Mouse (Mus musculus) MEL (cell line): ENCODE measurements around the gene Tlcd2. TPM values are rescaled to one million over a fixed set of nuclear protein-coding genes. Genes with fewer than 3 reads are reported as not detected.

Experiments
- DNase-seq: peaks from one replicate; pipeline ENCODE4 v3.0.0; 2011; ENCODE audit warnings: low read depth, low spot score
- H3K27ac ChIP-seq: 2 replicates; pipeline ENCODE4 v1.5.1; 2012; ENCODE audit warnings: low read depth, mild to moderate bottlenecking, control low read depth, low read length, moderate library complexity; ENCODE audit not compliant: control insufficient read depth
- H3K27me3 ChIP-seq, 2 experiments: fragments of 150-350 bp in 1 of 2; sonication (generic) in 1 of 2; 2 replicates each; pipeline ENCODE4 v1.6.1; 2012; ENCODE audit warnings: low read length in 2 of 2, mild to moderate bottlenecking in 2 of 2, improper control_type of control experiment in 1 of 2, moderate library complexity in 1 of 2; ENCODE audit not compliant: insufficient read depth in 2 of 2, control insufficient read depth in 1 of 2
- H3K36me3 ChIP-seq, 2 experiments: 2 replicates each; pipeline ENCODE4 v1.6.1; 2012 to 2014; ENCODE audit warnings: low read length in 2 of 2, improper control_type of control experiment in 1 of 2, inconsistent platforms in 1 of 2, mild to moderate bottlenecking in 1 of 2; ENCODE audit not compliant: insufficient read depth in 2 of 2, control insufficient read depth in 1 of 2
- H3K4me1 ChIP-seq, 2 experiments: fragments of 150-350 bp in 1 of 2; sonication (generic) in 1 of 2; 2 replicates each; pipeline ENCODE4 v1.6.1; 2012; ENCODE audit warnings: low read length in 2 of 2, improper control_type of control experiment in 1 of 2, mild to moderate bottlenecking in 1 of 2; ENCODE audit not compliant: insufficient read depth in 2 of 2, control insufficient read depth in 1 of 2
- H3K4me3 ChIP-seq, 2 experiments: fragments of 150-350 bp in 1 of 2; sonication (generic) in 1 of 2; 2 replicates each; pipeline ENCODE4 v1.5.1; 2012; ENCODE audit warnings: low read depth in 2 of 2, low read length in 2 of 2, mild to moderate bottlenecking in 2 of 2, moderate library complexity in 2 of 2, control low read depth in 1 of 2, improper control_type of control experiment in 1 of 2; ENCODE audit not compliant: control insufficient read depth in 1 of 2, insufficient read depth in 1 of 2
- H3K79me2 ChIP-seq: 2 replicates; pipeline ENCODE4 v1.6.1; 2012; ENCODE audit warnings: mild to moderate bottlenecking, low read length, moderate library complexity; ENCODE audit not compliant: control insufficient read depth, poor library complexity, insufficient read depth
- H3K9ac ChIP-seq: 2 replicates; pipeline ENCODE4 v1.6.1; 2012; ENCODE audit warnings: low read depth, mild to moderate bottlenecking, control low read depth, low read length, moderate library complexity; ENCODE audit not compliant: control insufficient read depth, poor library complexity, severe bottlenecking
- H3K9me3 ChIP-seq: fragments of 150-350 bp; sonication (generic); replicated peaks from 2 replicates; pipeline ENCODE4 v1.6.1; 2012; ENCODE audit warnings: mild to moderate bottlenecking, low read length, improper control_type of control experiment, moderate library complexity; ENCODE audit not compliant: insufficient read depth
- BHLHE40 ChIP-seq: IDR thresholded peaks from 2 replicates; pipeline ENCODE4 v1.6.1; 2012; ENCODE audit warnings: low read depth, mild to moderate bottlenecking, inconsistent platforms, low read length, improper control_type of control experiment, borderline replicate concordance
- CHD1 ChIP-seq: IDR thresholded peaks from 2 replicates; pipeline ENCODE4 v1.6.1; 2012; ENCODE audit warnings: low read depth, mild to moderate bottlenecking, inconsistent platforms, low read length, improper control_type of control experiment
- CHD2 ChIP-seq: IDR thresholded peaks from 2 replicates; pipeline ENCODE4 v1.6.1; 2011; ENCODE audit warnings: low read length, improper control_type of control experiment
- CTCF ChIP-seq, 3 experiments: IDR thresholded peaks in 2 of 3; conservative IDR thresholded peaks in 1 of 3; 2 replicates each; pipeline ENCODE4 v1.5.1; 2011 to 2012; ENCODE audit warnings: low read length in 3 of 3, low read depth in 2 of 3, mild to moderate bottlenecking in 2 of 3, improper control_type of control experiment in 1 of 3, inconsistent platforms in 1 of 3, mixed read lengths in 1 of 3, moderate library complexity in 1 of 3; ENCODE audit not compliant: control insufficient read depth in 1 of 3, insufficient read depth in 1 of 3, poor library complexity in 1 of 3, severe bottlenecking in 1 of 3
- E2F4 ChIP-seq: IDR thresholded peaks from 2 replicates; pipeline ENCODE4 v1.6.1; 2011; ENCODE audit warnings: low read depth, low read length, improper control_type of control experiment, borderline replicate concordance
- ELF1 ChIP-seq: IDR thresholded peaks from 2 replicates; pipeline ENCODE4 v1.6.1; 2014; ENCODE audit warnings: low read depth, mild to moderate bottlenecking, inconsistent platforms, low read length, improper control_type of control experiment, moderate library complexity
- EP300 ChIP-seq, 2 experiments: IDR thresholded peaks; 2 replicates each; pipeline ENCODE4 v1.6.1; 2011; ENCODE audit warnings: improper control_type of control experiment in 2 of 2, low read length in 2 of 2, low read depth in 1 of 2, mild to moderate bottlenecking in 1 of 2
- ETS1 ChIP-seq: IDR thresholded peaks from 2 replicates; pipeline ENCODE4 v1.6.1; 2012; ENCODE audit warnings: low read depth, mild to moderate bottlenecking, inconsistent platforms, low read length, improper control_type of control experiment, moderate library complexity
- GABPA ChIP-seq: IDR thresholded peaks from 2 replicates; pipeline ENCODE4 v1.6.1; 2012; ENCODE audit warnings: low read depth, mild to moderate bottlenecking, inconsistent platforms, low read length, improper control_type of control experiment, moderate library complexity
- GATA1 ChIP-seq: IDR thresholded peaks from 2 replicates; pipeline ENCODE4 v1.6.1; 2011; ENCODE audit warnings: low read depth, low read length, improper control_type of control experiment
- HCFC1 ChIP-seq: IDR thresholded peaks from 2 replicates; pipeline ENCODE4 v1.6.1; 2012; ENCODE audit warnings: low read depth, mild to moderate bottlenecking, inconsistent platforms, low read length, improper control_type of control experiment, moderate library complexity
- JUND ChIP-seq: IDR thresholded peaks from 2 replicates; pipeline ENCODE4 v1.6.1; 2011; ENCODE audit warnings: low read depth, mild to moderate bottlenecking, improper control_type of control experiment, low read length
- KAT2A ChIP-seq: conservative IDR thresholded peaks from 2 replicates; pipeline ENCODE4 v1.6.1; 2012; ENCODE audit warnings: low read depth, low read length, improper control_type of control experiment, inconsistent platforms
- MAFK ChIP-seq: IDR thresholded peaks from 2 replicates; pipeline ENCODE4 v1.6.1; 2011; ENCODE audit warnings: low read depth, mild to moderate bottlenecking, low read length, improper control_type of control experiment, borderline replicate concordance
- MAX ChIP-seq: IDR thresholded peaks from 2 replicates; pipeline ENCODE4 v1.6.1; 2011; ENCODE audit warnings: low read length, improper control_type of control experiment
- MAZ ChIP-seq: IDR thresholded peaks from 2 replicates; pipeline ENCODE4 v1.6.1; 2012; ENCODE audit warnings: low read depth, mild to moderate bottlenecking, inconsistent platforms, low read length, improper control_type of control experiment
- MEF2A ChIP-seq: IDR thresholded peaks from 2 replicates; pipeline ENCODE4 v1.6.1; 2014; ENCODE audit warnings: low read depth, mild to moderate bottlenecking, inconsistent platforms, low read length, improper control_type of control experiment; ENCODE audit not compliant: poor library complexity, insufficient replicate concordance, severe bottlenecking; ENCODE audit errors: extremely low read depth
- MXI1 ChIP-seq: IDR thresholded peaks from 2 replicates; pipeline ENCODE4 v1.6.1; 2011; ENCODE audit warnings: mild to moderate bottlenecking, low read depth, low read length, improper control_type of control experiment
- MYB ChIP-seq: IDR thresholded peaks from 2 replicates; pipeline ENCODE4 v1.6.1; 2011; ENCODE audit warnings: mild to moderate bottlenecking, low read depth, low read length, improper control_type of control experiment
- MYC ChIP-seq: IDR thresholded peaks from 2 replicates; pipeline ENCODE4 v1.6.1; 2011; ENCODE audit warnings: low read depth, mild to moderate bottlenecking, low read length, improper control_type of control experiment, moderate library complexity
- NELFE ChIP-seq: IDR thresholded peaks from 2 replicates; pipeline ENCODE4 v1.6.1; 2011; ENCODE audit warnings: low read depth, low read length, improper control_type of control experiment
- NRF1 ChIP-seq: IDR thresholded peaks from 2 replicates; pipeline ENCODE4 v1.6.1; 2014; ENCODE audit warnings: low read depth, mild to moderate bottlenecking, inconsistent platforms, low read length, improper control_type of control experiment, moderate library complexity; ENCODE audit not compliant: poor library complexity, insufficient read depth, severe bottlenecking
- POLR2AphosphoS2 ChIP-seq: IDR thresholded peaks from 2 replicates; pipeline ENCODE4 v1.6.1; 2011; ENCODE audit warnings: low read length, improper control_type of control experiment
- POLR2AphosphoS5 ChIP-seq: IDR thresholded peaks from 2 replicates; pipeline ENCODE4 v1.6.1; 2012; ENCODE audit warnings: low read depth, borderline replicate concordance, mild to moderate bottlenecking, inconsistent platforms, low read length, moderate library complexity, mixed read lengths
- RAD21 ChIP-seq: IDR thresholded peaks from 2 replicates; pipeline ENCODE4 v1.6.1; 2011; ENCODE audit warnings: mild to moderate bottlenecking, low read depth, low read length, improper control_type of control experiment
- RCOR1 ChIP-seq: IDR thresholded peaks from 2 replicates; pipeline ENCODE4 v1.6.1; 2012; ENCODE audit warnings: low read depth, mild to moderate bottlenecking, inconsistent platforms, low read length, improper control_type of control experiment
- SIN3A ChIP-seq: IDR thresholded peaks from 2 replicates; pipeline ENCODE4 v1.6.1; 2012; ENCODE audit warnings: low read length, improper control_type of control experiment, inconsistent platforms
- SMC3 ChIP-seq: IDR thresholded peaks from 2 replicates; pipeline ENCODE4 v1.6.1; 2011; ENCODE audit warnings: low read depth, low read length, improper control_type of control experiment
- TAL1 ChIP-seq: IDR thresholded peaks from 2 replicates; pipeline ENCODE4 v1.6.1; 2012; ENCODE audit warnings: mild to moderate bottlenecking, inconsistent platforms, low read length, moderate library complexity, mixed read lengths
- TBP ChIP-seq: IDR thresholded peaks from 2 replicates; pipeline ENCODE4 v1.8.0; 2011; ENCODE audit warnings: low read depth, low read length, improper control_type of control experiment
- TCF12 ChIP-seq: IDR thresholded peaks from 2 replicates; pipeline ENCODE4 v1.6.1; 2014; ENCODE audit warnings: low read depth, mild to moderate bottlenecking, inconsistent platforms, low read length, improper control_type of control experiment, moderate library complexity
- UBTF ChIP-seq: IDR thresholded peaks from 2 replicates; pipeline ENCODE4 v1.6.1; 2012; ENCODE audit warnings: low read depth, mild to moderate bottlenecking, inconsistent platforms, low read length, improper control_type of control experiment, moderate library complexity, borderline replicate concordance; ENCODE audit not compliant: insufficient read depth
- USF1 ChIP-seq: IDR thresholded peaks from 2 replicates; pipeline ENCODE4 v1.6.1; 2014; ENCODE audit warnings: low read depth, mild to moderate bottlenecking, inconsistent platforms, low read length, improper control_type of control experiment, moderate library complexity
- USF2 ChIP-seq, 2 experiments: IDR thresholded peaks; 2 replicates each; pipeline ENCODE4 v1.6.1; 2011 to 2012; ENCODE audit warnings: improper control_type of control experiment in 2 of 2, low read length in 2 of 2, borderline replicate concordance in 1 of 2, inconsistent platforms in 1 of 2, low read depth in 1 of 2, mild to moderate bottlenecking in 1 of 2; ENCODE audit not compliant: insufficient read depth in 1 of 2
- ZC3H11A ChIP-seq: IDR thresholded peaks from 2 replicates; pipeline ENCODE4 v1.6.1; 2012; ENCODE audit warnings: low read depth, mild to moderate bottlenecking, inconsistent platforms, low read length, improper control_type of control experiment
- ZKSCAN1 ChIP-seq: IDR thresholded peaks from 2 replicates; pipeline ENCODE4 v1.6.1; 2012; ENCODE audit warnings: low read depth, mild to moderate bottlenecking, inconsistent platforms, low read length, improper control_type of control experiment, moderate library complexity
- ZNF384 ChIP-seq: IDR thresholded peaks from 2 replicates; pipeline ENCODE4 v1.6.1; 2012; ENCODE audit warnings: low read depth, mild to moderate bottlenecking, inconsistent platforms, low read length, improper control_type of control experiment
- polyA plus RNA-seq, 2 experiments: library from polyadenylated mRNA; stranded (reverse) in 1 of 2; unstranded in 1 of 2; fragments of >175 nt in 1 of 2; fragments of >200 nt in 1 of 2; gene quantifications; 2 replicates each; pipeline versions ENCODE4 v1.2.1 to v1.2.4; 2012; ENCODE audit warnings: low replicate concordance in 2 of 2, low read depth in 1 of 2; ENCODE audit not compliant: insufficient read length in 2 of 2, insufficient read depth in 1 of 2, missing spikeins in 1 of 2
- total RNA-seq: library from RNA; depleted of rRNA; stranded (reverse); fragments of 300-350 nt; gene quantifications from 2 replicates; pipeline ENCODE4 v1.2.3, GENCODE M21; 2012

Gene Tlcd2
- total and polyA plus RNA-seq, 3 experiments: 0.50 to 0.86 TPM; not detected in 1

DNA sequence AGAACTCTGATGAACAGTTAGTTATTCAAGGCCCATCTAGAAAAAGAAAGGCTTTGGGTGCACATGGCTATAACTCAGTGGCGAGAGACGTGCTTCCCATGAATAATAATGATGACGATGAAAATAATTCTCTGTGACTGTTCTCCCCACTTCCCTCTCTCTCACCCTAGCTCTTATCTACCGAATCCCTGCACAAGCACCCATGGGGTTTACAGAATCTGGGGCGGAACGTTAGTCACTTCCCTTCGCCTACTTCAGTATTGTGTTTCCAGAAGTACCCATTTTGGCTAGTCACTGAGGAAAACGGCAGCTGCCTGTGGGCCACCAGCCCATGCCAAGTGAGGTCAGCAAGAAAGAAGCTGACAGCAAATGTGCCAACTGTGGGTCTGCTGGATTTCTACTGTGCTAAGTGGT, 2.9 kb upstream of the Tlcd2 start:
- DNase-seq: peak; percentile 98
- Histone ChIP-seq H3K9me3 (no peaks in the 10 kb centered on the region), H3K9ac (peak overlapping the region; percentile 74), H3K27me3 (no peaks in the 10 kb centered on the region), H3K4me3 (peak overlapping the region; percentile 35 to 51), H3K36me3 (peaks cover 0 to 38% of the 10 kb centered on the region in 2 experiments; a peak in 2 of 4 replicates), H3K79me2 (peaks cover 8% of the 10 kb centered on the region; the same call in 1 of the 2 replicates), H3K4me1 (peaks cover 14 to 51% of the 10 kb centered on the region in 2 experiments), H3K27ac (peak overlapping the region; percentile 99)
- peak; percentile 88 for TF ChIP-seq TBP
- TF ChIP-seq EP300 (IDR thresholded peaks at IDR 0.05; ENCODE audit: low read depth in 1 of 2, low read length in 2 of 2): peak; percentile 86 to 93
- TF ChIP-seq TAL1: peak; percentile 67
- TF ChIP-seq MAX: peak; percentile 77; the same call in 1 of the 2 replicates
- TF ChIP-seq GABPA: no peak
- TF ChIP-seq MAFK: peak; percentile 71
- peak; percentile 67 for TF ChIP-seq BHLHE40
- TF ChIP-seq ZKSCAN1: no peak
- TF ChIP-seq RCOR1: peak; percentile 100
- TF ChIP-seq ELF1: peak; percentile 56; the same call in 1 of the 2 replicates
- no peak for TF ChIP-seq USF1
- no peak; the same call in 1 of the 2 replicates for TF ChIP-seq POLR2AphosphoS2
- peak; percentile 72 for TF ChIP-seq MAZ
- peak; percentile 84 for TF ChIP-seq TCF12
- no peak for TF ChIP-seq JUND
- TF ChIP-seq ZC3H11A: no peak; the same call in 1 of the 2 replicates
- no peak for TF ChIP-seq RAD21
- TF ChIP-seq MXI1: peak; percentile 92
- TF ChIP-seq ETS1: peak; percentile 96
- no peak for TF ChIP-seq E2F4
- TF ChIP-seq KAT2A: no peak
- peak; percentile 93 for TF ChIP-seq GATA1
- no peak for TF ChIP-seq CHD2
- no peak for TF ChIP-seq MEF2A
- TF ChIP-seq USF2 (IDR thresholded peaks at IDR 0.05; ENCODE audit: borderline replicate concordance in 1 of 2, insufficient read depth in 1 of 2, low read depth in 1 of 2, low read length in 2 of 2): no peak
- TF ChIP-seq MYB: peak; percentile 81
- TF ChIP-seq CTCF (IDR thresholded peaks at IDR 0.05 in 2 of 3, conservative IDR thresholded peaks at IDR 0.05 in 1 of 3; ENCODE audit: control insufficient read depth in 1 of 3, insufficient read depth in 1 of 3, low read depth in 2 of 3, low read length in 3 of 3, poor library complexity in 1 of 3, severe bottlenecking in 1 of 3): no peak
- TF ChIP-seq UBTF: peak; percentile 77; the same call in 1 of the 2 replicates
- TF ChIP-seq NRF1: no peak
- peak; percentile 92 for TF ChIP-seq SIN3A
- TF ChIP-seq HCFC1: peak; percentile 25; the same call in 1 of the 2 replicates
- no peak for TF ChIP-seq SMC3
- peak; percentile 85 for TF ChIP-seq MYC
- no peak for TF ChIP-seq POLR2AphosphoS5
- peak; percentile 68 for TF ChIP-seq NELFE
- TF ChIP-seq ZNF384: no peak
- TF ChIP-seq CHD1: no peak
